Mouse (Mus musculus): ENCODE data around the gene Mettl1. TPM values are rescaled to one million over a fixed set of nuclear protein-coding genes. Genes with fewer than 3 reads are reported as not detected.
"Not testable (repeated sequence)": the region's sequence is repeated elsewhere in the genome, so short reads cannot be mapped to it uniquely, and the experiment has no call there.

The Mettl1 gene
- total RNA-seq, 2 experiments from 2014 or later: 7.6 to 8.6 TPM

GRCm38 (mm10) chr10:127065981-127066380 is 24.8 kb downstream of the Mettl1 start:
- intact Hi-C loops (cut with DNase I): no loop called here
- no peak for DNase-seq

GRCm38 (mm10) chr10:127066519-127067018 is 25.4 kb downstream of the Mettl1 start:
- intact Hi-C loops (cut with DNase I): no loop called here
- DNase-seq: no peak

GRCm38 (mm10) chr10:127068360-127069038 is 27.3 kb downstream of the Mettl1 start:
- intact Hi-C loops (cut with DNase I): no loop called here
- no peak for DNase-seq

GRCm38 (mm10) chr10:127069281-127070189 is 28.3 kb downstream of the Mettl1 start:
- no peak for DNase-seq
- intact Hi-C loops (cut with DNase I): no loop called here

GRCm38 (mm10) chr10:127070190-127071121 is 29.2 kb downstream of the Mettl1 start, which contains the start of gene Tspan31:
Gene Tspan31, minus strand, starts transcription at chr10:127070264.
- DNase-seq: peak; percentile 93 to 95
- intact Hi-C loops (cut with DNase I): no loop called here

GRCm38 (mm10) chr10:127071203-127071602 is 30.0 kb downstream of the Mettl1 start:
- DNase-seq: no peak
- intact Hi-C loops (cut with DNase I): no loop called here

GRCm38 (mm10) chr10:127072270-127072669 is 31.1 kb downstream of the Mettl1 start:
- DNase-seq; intact Hi-C loops (cut with DNase I): not testable (repeated sequence)

GRCm38 (mm10) chr10:127072969-127073368 is 31.8 kb downstream of the Mettl1 start:
- intact Hi-C loops (cut with DNase I): not testable (repeated sequence)

GRCm38 (mm10) chr10:127073981-127074380 is 32.8 kb downstream of the Mettl1 start:
- intact Hi-C loops (cut with DNase I): no loop called here
- DNase-seq: no peak

More at GRCm38 (mm10) chr10:127072969-127073368, 31.8 kb downstream of the Mettl1 start:
- DNase-seq: not testable (repeated sequence)

GRCm38 (mm10) chr10:127075080-127075479 is 33.9 kb downstream of the Mettl1 start, which contains the start of gene Agap2:
Gene Agap2, plus strand, starts transcription at chr10:127075284.
- no peak for DNase-seq
- intact Hi-C loops (cut with DNase I): no loop called here

GRCm38 (mm10) chr10:127075651-127076050 is 34.4 kb downstream of the Mettl1 start:
- DNase-seq: no peak

GRCm38 (mm10) chr10:127076082-127076481 is 34.9 kb downstream of the Mettl1 start:
- DNase-seq: no peak
- intact Hi-C loops (cut with DNase I): no loop called here

More at GRCm38 (mm10) chr10:127075651-127076050, 34.4 kb downstream of the Mettl1 start:
- intact Hi-C loops (cut with DNase I): no loop called here

GRCm38 (mm10) chr10:127077515-127077914 is 36.3 kb downstream of the Mettl1 start:
- intact Hi-C loops (cut with DNase I): no loop called here
- DNase-seq: no peak

- intact Hi-C loops (cut with DNase I): no loop called here
- no peak for DNase-seq
These were observed 36.9 kb downstream of the Mettl1 start for GRCm38 (mm10) chr10:127078001-127078676.

- intact Hi-C loops (cut with DNase I): no loop called here
- DNase-seq: peak in 1 of 2 experiments; percentile 67
These were observed 37.7 kb downstream of the Mettl1 start for GRCm38 (mm10) chr10:127078677-127079575.

GRCm38 (mm10) chr10:127079665-127080391 is 38.6 kb downstream of the Mettl1 start:
- DNase-seq: peak in 1 of 2 experiments; percentile 41
- intact Hi-C loops (cut with DNase I): no loop called here

- DNase-seq: peak; percentile 50 to 54
- intact Hi-C loops (cut with DNase I): no loop called here
These were observed 39.9 kb downstream of the Mettl1 start for GRCm38 (mm10) chr10:127080901-127081780.
